Mouse (Mus musculus) G1E (cell line): ENCODE measurements at regions not wholly inside any gene's neighbourhood (a gene's known extent, or its start where the extent isn't known, plus 50 kb on each side); places are given as distances from the start of the nearest gene placed in this dataset.

Experiments
- CTCF ChIP-seq: IDR thresholded peaks from 2 replicates; pipeline ENCODE4 v1.5.1; 2012; ENCODE audit warnings: low read depth, low read length, inconsistent platforms, mixed read lengths
- GATA1 ChIP-seq: IDR thresholded peaks from 2 replicates; pipeline ENCODE4 v1.6.1; 2012; ENCODE audit warnings: borderline replicate concordance, low read length, inconsistent platforms, mixed read lengths
- GATA2 ChIP-seq: IDR thresholded peaks from 2 replicates; pipeline ENCODE4 v1.6.1; 2012; ENCODE audit warnings: low read depth, low read length, inconsistent platforms, borderline replicate concordance
- POLR2AphosphoS5 ChIP-seq: IDR thresholded peaks from 2 replicates; pipeline ENCODE4 v1.6.1; 2012; ENCODE audit warnings: low read depth, low read length, inconsistent platforms; ENCODE audit not compliant: insufficient replicate concordance

GRCm38 (mm10) chr3:38361411-38361810, 123.2 kb downstream of the Ankrd50 start:
- TF ChIP-seq CTCF, result no peak
- TF ChIP-seq GATA2, result no peak
- no peak for TF ChIP-seq GATA1
- TF ChIP-seq POLR2AphosphoS5, result no peak
